Mouse (Mus musculus): ENCODE data around the gene Acbd4. TPM values are rescaled to one million over a fixed set of nuclear protein-coding genes. Genes with fewer than 3 reads are reported as not detected.

Gene Acbd4
- total RNA-seq, 4 experiments from 2014 or later: 25.6 to 46.5 (median 41.0) TPM

- peak; percentile 40 to 49 for DNase-seq (ENCODE audit: low spot score in 2 of 2)
These were observed 39.8 kb downstream of the Acbd4 start for GRCm38 (mm10) chr11:103141101-103141943.

- DNase-seq (ENCODE audit: low spot score in 2 of 2): no peak
These were observed 40.4 kb downstream of the Acbd4 start for GRCm38 (mm10) chr11:103141944-103142255.

GRCm38 (mm10) chr11:103142441-103143182 is 41.1 kb downstream of the Acbd4 start:
- DNase-seq (ENCODE audit: low spot score in 2 of 2): peak; percentile 30 to 36

- no peak for DNase-seq (ENCODE audit: low spot score in 2 of 2)
These were observed 43.1 kb downstream of the Acbd4 start for GRCm38 (mm10) chr11:103144309-103145285.

- DNase-seq (ENCODE audit: low spot score in 2 of 2): no peak
These were observed 44.9 kb downstream of the Acbd4 start for GRCm38 (mm10) chr11:103146386-103146785.

GRCm38 (mm10) chr11:103147766-103148165 is 46.3 kb downstream of the Acbd4 start:
- no peak for DNase-seq (ENCODE audit: low spot score in 2 of 2)

- DNase-seq (ENCODE audit: low spot score in 2 of 2): no peak
These were observed 48.3 kb downstream of the Acbd4 start for GRCm38 (mm10) chr11:103149771-103150170.

GRCm38 (mm10) chr11:103158621-103159478 is 57.4 kb downstream of the Acbd4 start:
- DNase-seq (ENCODE audit: low spot score in 2 of 2): peak; percentile 96

- DNase-seq (ENCODE audit: low spot score in 2 of 2): no peak
These were observed 59.3 kb downstream of the Acbd4 start for GRCm38 (mm10) chr11:103160738-103161137.

GRCm38 (mm10) chr11:103161449-103161848 is 60.0 kb downstream of the Acbd4 start:
- no peak for DNase-seq (ENCODE audit: low spot score in 2 of 2)

Other genes with a start within 250 kb of the Acbd4 start
- gene Eftud2, start 220.7 kb upstream of the Acbd4 start, total RNA-seq (2022): 10 to 100 TPM; 19.9 to 25.3 (median 23.8) TPM
- not detected for gene Ccdc103, start 220.5 kb upstream of the Acbd4 start, total RNA-seq (2022)
- not detected for gene Fam187a, start 216.5 kb upstream of the Acbd4 start, total RNA-seq (2022)
- gene Gfap, start 200.8 kb upstream of the Acbd4 start, total RNA-seq (2022): under 1 TPM in 2 of 4 experiments, not detected in 2; 0.11 to 0.36 TPM
- gene Kif18b, start 176.6 kb upstream of the Acbd4 start, total RNA-seq (2022): not detected
- gene C1ql1, start 155.0 kb upstream of the Acbd4 start, total RNA-seq (2022): not detected
- gene Nmt1, start 73.5 kb upstream of the Acbd4 start, total RNA-seq (2022): 10 to 100 TPM; 44.4 to 52.7 (median 50.5) TPM
- 10 to 100 TPM; 10.3 to 15.1 (median 13.0) TPM for gene Dcakd, start 73.3 kb upstream of the Acbd4 start, total RNA-seq (2022)
- 1 to 10 TPM; 5.0 to 5.9 (median 5.5) TPM for gene Plcd3, start within 50 bp of the Acbd4 start, total RNA-seq (2022)
- 10 to 100 TPM; 15.1 to 25.6 (median 18.7) TPM for gene Hexim1, start 14.5 kb downstream of the Acbd4 start, total RNA-seq (2022)
- gene Hexim2, start 30.7 kb downstream of the Acbd4 start, total RNA-seq (2022): 1 to 10 TPM; 1.7 to 4.0 (median 2.8) TPM
- gene Fmnl1, start 69.4 kb downstream of the Acbd4 start, total RNA-seq (2022): 1 to 10 TPM; 2.2 to 3.9 (median 3.5) TPM
- not detected for gene 1700023F06Rik, start 106.9 kb downstream of the Acbd4 start, total RNA-seq (2022)
- not detected for gene Spata32, start 116.8 kb downstream of the Acbd4 start, total RNA-seq (2022)
- 1 to 10 TPM; 3.0 to 4.9 (median 4.2) TPM for gene Map3k14, start 165.8 kb downstream of the Acbd4 start, total RNA-seq (2022)

All from gastrocnemius, adult 8-10 months (tissue).